Mouse (Mus musculus) megakaryocyte, embryonic 14.5 days (primary cell): ENCODE results near the gene Gpr152. TPM values are rescaled to one million over a fixed set of nuclear protein-coding genes. Genes with fewer than 3 reads are reported as not detected.

Experiments used
- H3K27me3 ChIP-seq: replicated peaks from 2 replicates; pipeline ENCODE3; 2012; ENCODE audit warnings: inconsistent platforms
- H3K36me3 ChIP-seq: replicated peaks from 2 replicates; pipeline ENCODE3; 2012; ENCODE audit warnings: low read length, inconsistent platforms, mixed read lengths
- H3K4me1 ChIP-seq: 2 replicates; pipeline ENCODE4 v1.6.1; 2012; ENCODE audit warnings: inconsistent platforms
- H3K4me3 ChIP-seq: replicated peaks from 2 replicates; pipeline ENCODE3; 2012; ENCODE audit warnings: moderate library complexity, mild to moderate bottlenecking, inconsistent platforms
- H3K9me3 ChIP-seq: 2 replicates; pipeline ENCODE4 v1.6.1; 2012; ENCODE audit warnings: inconsistent platforms
- FLI1 ChIP-seq: IDR thresholded peaks from 2 replicates; pipeline ENCODE4 v1.6.1; 2012; ENCODE audit warnings: low read length, inconsistent platforms, mixed read lengths
- GATA1 ChIP-seq: IDR thresholded peaks from 3 replicates; pipeline ENCODE4 v1.6.1; 2012; ENCODE audit warnings: mixed read lengths, low read length, inconsistent platforms, borderline replicate concordance
- polyA plus RNA-seq: library from polyadenylated mRNA; stranded (reverse); fragments of >175 nt; gene quantifications from 2 replicates; pipeline ENCODE4 v1.2.3, GENCODE M21; 2012; ENCODE audit warnings: low replicate concordance; ENCODE audit not compliant: insufficient read depth

Gpr152 gene
- polyA plus RNA-seq, 1 experiment, result not detected

- Histone ChIP-seq H3K9me3 (no peaks in the 10 kb centered on the region; the same call in 1 of the 2 replicates), H3K4me1 (peaks cover 87% of the 10 kb centered on the region), H3K4me3 (peak within 1 kb of the TSS; percentile 92), H3K36me3 (peaks cover 47% of the 10 kb centered on the region), H3K27me3 (peaks cover under 1% of the 10 kb centered on the region)
- no peak for TF ChIP-seq FLI1
- no peak for TF ChIP-seq GATA1
Measured at GRCm38 (mm10) chr19:4148491-4148806, 8.9 kb downstream of the Gpr152 start, which contains the start of gene Coro1b. Gene Coro1b (plus strand): TSS chr19:4148619.

DNA sequence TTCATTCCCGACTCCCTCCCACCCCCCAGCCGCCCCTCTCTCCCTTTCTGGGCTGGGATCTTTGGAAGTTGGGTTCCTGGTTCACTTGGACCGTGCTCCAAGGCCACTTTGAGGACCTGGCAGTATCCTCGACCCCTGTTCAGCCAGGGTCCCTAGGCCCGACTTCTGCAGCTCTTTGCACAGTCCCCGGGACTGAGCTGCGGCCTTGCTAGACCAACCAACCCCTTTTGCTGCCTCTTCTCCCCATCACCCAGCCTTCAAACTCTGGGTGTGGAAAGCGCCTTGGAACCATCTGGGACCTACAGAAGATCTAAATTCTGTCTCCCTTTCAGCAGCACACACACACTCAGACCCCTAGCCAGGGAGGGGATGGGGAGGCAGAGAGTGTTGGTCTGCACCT lies 9.2 kb downstream of the Gpr152 start:
- Histone ChIP-seq H3K9me3 (no peaks in the 10 kb centered on the region; the same call in 1 of the 2 replicates), H3K4me3 (peak overlapping the region; percentile 92), H3K27me3 (no peaks in the 10 kb centered on the region), H3K4me1 (peaks cover 87% of the 10 kb centered on the region), H3K36me3 (peaks cover 51% of the 10 kb centered on the region)
- no peak for TF ChIP-seq FLI1
- no peak for TF ChIP-seq GATA1

- H3K9me3 ChIP-seq, result no peaks in the 10 kb centered on the region; the same call in 1 of the 2 replicates
- TF ChIP-seq FLI1 (no peak), GATA1 (no peak)
Measured at GRCm38 (mm10) chr19:4149283-4149682, 9.7 kb downstream of the Gpr152 start.

DNA sequence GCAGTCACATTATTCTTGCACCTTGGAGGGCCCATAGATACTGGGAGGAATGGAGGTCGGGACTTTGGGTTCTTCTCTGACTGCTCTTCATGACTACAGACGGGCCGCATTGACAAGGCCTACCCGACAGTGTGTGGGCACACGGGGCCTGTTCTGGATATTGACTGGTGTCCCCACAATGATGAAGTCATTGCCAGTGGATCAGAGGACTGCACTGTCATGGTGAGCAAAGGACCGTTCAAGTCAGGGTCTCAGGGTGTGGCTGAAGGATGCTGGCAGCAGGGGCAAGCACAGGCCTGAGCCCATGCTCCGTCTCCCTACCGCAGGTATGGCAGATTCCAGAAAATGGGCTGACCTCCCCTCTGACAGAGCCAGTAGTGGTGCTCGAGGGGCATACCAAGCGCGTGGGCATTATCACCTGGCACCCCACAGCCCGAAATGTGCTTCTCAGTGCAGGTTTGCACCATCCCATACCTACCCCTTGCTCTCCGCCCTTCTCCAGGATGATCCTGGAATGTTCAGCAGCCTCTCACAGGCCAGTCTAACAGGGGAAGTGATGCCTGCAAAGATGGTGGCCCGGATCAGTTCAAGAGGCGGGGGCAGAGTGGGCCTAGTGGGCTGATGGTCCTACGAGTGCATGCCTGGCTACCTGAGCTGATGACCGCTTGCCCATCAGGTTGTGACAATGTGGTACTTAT lies 10.3 kb downstream of the Gpr152 start:
- peaks cover 87% of the 10 kb centered on the region for H3K4me1 ChIP-seq
- peaks cover 61% of the 10 kb centered on the region for H3K36me3 ChIP-seq
- TF ChIP-seq GATA1 (no peak), FLI1 (no peak)
- H3K4me3 ChIP-seq, result peak overlapping the region; percentile 92
- no peaks in the 10 kb centered on the region for H3K27me3 ChIP-seq
- no peaks in the 10 kb centered on the region; the same call in 1 of the 2 replicates for H3K9me3 ChIP-seq

More at GRCm38 (mm10) chr19:4149283-4149682, 9.7 kb downstream of the Gpr152 start:
- peak overlapping the region; percentile 92 for H3K4me3 ChIP-seq
- H3K36me3 ChIP-seq, result peaks cover 56% of the 10 kb centered on the region
- H3K4me1 ChIP-seq, result peaks cover 87% of the 10 kb centered on the region
- no peaks in the 10 kb centered on the region for H3K27me3 ChIP-seq

GRCm38 (mm10) chr19:4150567-4151487 lies 11.2 kb downstream of the Gpr152 start:
- peaks cover 91% of the 10 kb centered on the region for H3K4me1 ChIP-seq
- H3K27me3 ChIP-seq, result no peaks in the 10 kb centered on the region
- peak overlapping the region; percentile 92 for H3K4me3 ChIP-seq
- TF ChIP-seq GATA1, result no peak
- no peak for TF ChIP-seq FLI1
- H3K36me3 ChIP-seq, result peaks cover 68% of the 10 kb centered on the region
- H3K9me3 ChIP-seq, result no peaks in the 10 kb centered on the region; the same call in 1 of the 2 replicates

DNA sequence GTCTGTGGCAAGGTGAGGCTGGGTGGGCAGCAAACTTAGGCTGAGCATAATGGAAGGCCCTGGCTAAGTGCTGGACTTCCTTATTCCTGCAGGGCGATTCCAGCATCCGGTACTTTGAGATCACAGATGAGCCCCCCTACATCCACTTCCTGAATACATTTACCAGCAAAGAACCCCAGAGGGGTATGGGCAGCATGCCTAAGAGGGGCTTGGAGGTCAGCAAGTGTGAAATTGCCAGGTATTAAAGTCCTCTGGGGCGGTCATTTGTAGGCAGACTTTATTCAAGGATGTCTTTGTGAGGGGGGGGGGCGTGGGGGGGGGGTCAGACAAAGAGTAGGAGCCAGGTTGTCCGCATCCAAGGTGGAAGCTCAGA lies 11.9 kb downstream of the Gpr152 start:
- no peaks in the 10 kb centered on the region for H3K9me3 ChIP-seq
- H3K4me3 ChIP-seq, result no peak overlapping the region
- H3K27me3 ChIP-seq, result no peaks in the 10 kb centered on the region
- peaks cover 75% of the 10 kb centered on the region for H3K36me3 ChIP-seq
- H3K4me1 ChIP-seq, result peaks cover 95% of the 10 kb centered on the region
- no peak for TF ChIP-seq GATA1
- no peak for TF ChIP-seq FLI1

GRCm38 (mm10) chr19:4151898-4152297 lies 12.3 kb downstream of the Gpr152 start:
- TF ChIP-seq FLI1, result no peak
- TF ChIP-seq GATA1, result no peak
- Histone ChIP-seq H3K4me3 (no peak overlapping the region), H3K9me3 (no peaks in the 10 kb centered on the region), H3K4me1 (peaks cover 95% of the 10 kb centered on the region), H3K27me3 (no peaks in the 10 kb centered on the region), H3K36me3 (peaks cover 79% of the 10 kb centered on the region)

- Histone ChIP-seq H3K9me3 (no peaks in the 10 kb centered on the region), H3K4me3 (peak overlapping the region; percentile 31), H3K27me3 (no peaks in the 10 kb centered on the region), H3K4me1 (peaks cover 95% of the 10 kb centered on the region), H3K36me3 (peaks cover 86% of the 10 kb centered on the region)
- TF ChIP-seq GATA1 (no peak), FLI1 (no peak)
Measured at GRCm38 (mm10) chr19:4152445-4153231, 13.1 kb downstream of the Gpr152 start.

GRCm38 (mm10) chr19:4153232-4153654 lies 13.7 kb downstream of the Gpr152 start, which contains the start of gene Ptprcap:
Gene Ptprcap (plus strand): TSS chr19:4153604.
- Histone ChIP-seq H3K27me3 (no peaks in the 10 kb centered on the region), H3K4me1 (peaks cover 94% of the 10 kb centered on the region), H3K4me3 (peak within 1 kb of the TSS; percentile 81), H3K9me3 (no peaks in the 10 kb centered on the region), H3K36me3 (peaks cover 92% of the 10 kb centered on the region)
- TF ChIP-seq GATA1 (no peak), FLI1 (no peak)
